Mouse (Mus musculus): Measurements from ENCODE around the gene Cpxm2.

Gene Cpxm2

GRCm38 (mm10) chr7:132026671-132027070 lies 127.9 kb downstream of the Cpxm2 start:
- DNase-seq (ENCODE audit: low spot score in 2 of 2): no peak

- DNase-seq (ENCODE audit: low spot score in 2 of 2): no peak
Observed at GRCm38 (mm10) chr7:132025591-132025990, 128.9 kb downstream of the Cpxm2 start.

DNA sequence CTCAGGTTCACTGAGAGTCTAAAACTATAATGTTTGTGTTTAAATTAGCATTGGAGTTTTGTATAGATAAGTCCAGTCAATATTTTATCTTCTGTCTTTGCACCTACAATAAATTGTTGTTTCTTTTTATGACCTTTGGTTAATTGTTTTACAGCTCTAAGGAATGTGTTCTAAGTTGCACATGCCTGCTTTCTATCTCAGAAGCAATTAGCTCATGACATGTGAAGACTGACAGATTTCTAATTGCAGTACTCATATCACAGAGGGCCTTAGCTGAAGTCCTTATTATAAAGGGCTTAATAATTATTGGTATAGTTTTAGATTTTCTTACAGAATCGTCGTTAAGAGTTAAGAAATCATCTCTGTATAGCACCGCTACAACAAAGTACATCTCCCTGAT lies 138.6 kb downstream of the Cpxm2 start:
- no peak for DNase-seq (ENCODE audit: low spot score in 2 of 2)

GRCm38 (mm10) chr7:132015193-132015592 lies 139.3 kb downstream of the Cpxm2 start:
- no peak for DNase-seq (ENCODE audit: low spot score in 2 of 2)

DNA sequence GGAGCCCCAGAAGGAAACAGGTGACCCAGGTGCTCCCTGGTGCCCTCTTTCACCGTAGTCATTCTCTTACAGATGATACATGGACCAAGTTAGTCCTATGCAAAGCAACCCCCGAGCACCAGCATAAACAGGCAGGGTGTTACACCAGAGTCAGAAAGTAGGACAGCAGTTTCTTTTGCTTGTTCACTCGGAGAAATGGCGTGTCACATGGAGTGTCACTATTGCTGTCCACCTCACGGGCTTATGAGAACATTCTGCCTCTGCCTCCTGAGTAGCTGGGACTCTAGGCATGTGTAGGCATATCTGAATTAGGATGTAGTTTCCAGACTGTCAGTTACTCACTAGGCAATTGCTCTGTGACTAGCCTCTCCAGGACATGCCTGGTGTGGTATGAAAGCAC lies 140.6 kb downstream of the Cpxm2 start:
- DNase-seq (ENCODE audit: low spot score in 2 of 2): no peak

GRCm38 (mm10) chr7:132012969-132013679 lies 141.4 kb downstream of the Cpxm2 start:
- no peak for DNase-seq (ENCODE audit: low spot score in 2 of 2)

GRCm38 (mm10) chr7:132009002-132009401 lies 145.5 kb downstream of the Cpxm2 start:
- DNase-seq (ENCODE audit: low spot score in 2 of 2): no peak

DNA sequence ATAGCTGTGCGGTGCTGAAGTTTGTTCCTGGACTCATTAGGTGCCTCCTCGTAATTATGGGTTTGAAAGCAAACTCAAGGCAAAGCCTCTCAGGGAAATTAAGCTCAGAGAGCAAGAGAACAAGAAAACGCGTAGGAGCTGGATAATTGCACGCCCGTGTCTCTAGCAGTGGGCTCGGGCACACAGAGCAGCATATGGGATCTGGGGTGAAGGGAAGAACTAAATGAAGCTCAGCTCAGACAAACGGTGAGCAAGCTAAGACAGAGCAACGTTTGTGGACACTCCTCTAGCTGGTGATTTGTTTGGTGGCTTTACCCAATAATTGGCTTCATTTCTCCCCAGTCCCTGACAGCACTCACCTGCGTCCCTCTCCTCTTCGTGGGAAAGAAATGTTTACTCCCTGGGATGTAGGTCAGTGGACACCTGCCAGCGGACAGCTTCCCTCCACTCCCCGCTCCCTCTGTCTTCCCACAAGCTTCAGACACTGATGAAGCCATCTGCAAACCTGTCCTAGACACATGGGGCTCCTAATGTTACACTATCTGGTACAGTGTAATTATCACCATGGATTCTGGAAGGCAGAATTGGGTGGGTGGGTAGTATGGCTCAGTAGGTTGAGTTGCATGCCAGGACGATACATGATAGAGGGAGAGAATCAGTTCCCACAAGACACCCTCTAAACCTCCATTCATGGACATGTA lies 148.4 kb downstream of the Cpxm2 start:
- DNase-seq (ENCODE audit: low spot score in 2 of 2): no peak

DNA sequence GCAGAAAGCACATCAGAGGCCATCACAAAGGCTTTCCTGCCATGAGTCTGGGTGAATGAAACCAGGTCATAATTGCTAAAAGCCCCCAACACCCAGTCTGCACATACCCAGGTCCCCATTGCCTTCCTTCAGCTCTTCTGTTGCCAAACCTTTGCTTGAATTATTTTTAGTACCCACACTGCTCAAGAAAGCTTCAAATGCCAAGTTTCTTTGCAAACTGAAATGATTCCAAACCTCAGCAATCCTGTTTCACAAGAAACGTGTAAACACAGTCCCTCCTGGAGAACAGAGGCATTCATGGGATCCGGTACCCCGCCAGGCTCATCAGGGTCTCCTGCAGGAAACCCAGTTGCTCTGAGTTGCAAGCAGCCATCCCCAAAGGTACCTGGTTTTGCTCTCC lies 161.7 kb downstream of the Cpxm2 start:
- no peak for DNase-seq (ENCODE audit: low spot score in 2 of 2)

- no peak for DNase-seq (ENCODE audit: low spot score in 2 of 2)
Observed at GRCm38 (mm10) chr7:131992226-131992625, 162.3 kb downstream of the Cpxm2 start.

DNA sequence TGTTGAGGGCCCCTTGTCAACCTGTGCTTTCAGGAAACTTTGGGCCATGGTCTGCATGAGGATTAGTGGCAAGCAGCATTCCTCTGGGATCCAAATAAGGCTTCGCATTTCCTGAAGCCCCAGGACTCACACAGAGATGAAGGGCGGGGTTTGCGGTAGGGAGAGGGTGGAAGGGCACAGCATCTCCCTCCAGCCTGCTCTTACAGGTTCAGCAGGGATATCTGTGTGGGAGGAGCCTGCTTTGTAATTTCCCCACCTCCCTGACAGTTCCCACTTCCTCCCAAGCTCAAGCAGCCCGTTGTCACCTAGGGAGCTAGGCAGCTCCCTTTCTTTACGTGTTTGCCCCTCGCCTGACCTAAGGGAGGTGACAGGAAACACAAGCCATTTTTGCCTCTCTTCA lies 165.5 kb downstream of the Cpxm2 start:
- DNase-seq (ENCODE audit: low spot score in 2 of 2): no peak

Data from frontal cortex, postnatal 14 days (tissue).